Comparison of ENCODE assay signal across 17 mouse cellular contexts in the genomic region with DNA sequence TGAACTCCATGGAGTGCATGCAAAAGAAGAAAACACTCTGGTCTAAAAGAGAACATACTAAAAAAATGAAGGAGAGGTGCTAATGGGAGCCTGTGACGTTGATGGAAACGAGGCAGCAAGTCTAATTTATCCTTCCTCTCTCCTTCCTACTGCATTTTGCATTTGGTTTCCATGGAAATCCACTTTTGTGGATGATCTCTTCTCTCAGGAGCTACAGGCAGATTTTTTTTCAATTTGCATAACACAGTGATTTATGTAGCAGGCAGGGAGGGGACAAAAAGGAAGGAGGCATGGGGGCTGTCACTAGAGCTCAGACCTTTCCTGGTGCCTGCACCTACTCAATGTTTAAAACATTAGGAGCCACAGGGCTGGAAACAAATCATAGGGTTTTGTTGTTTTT.
DNase-seq lines count a peak whose midpoint lies in the region; ATAC-seq and TF ChIP-seq lines count a peak whose summit lies in the region.
"Had no signal": no experiment of that assay in that cellular context is flagged by ENCODE, and none has a peak within 500 bp of the region (broad histone marks: within the 10 kb centered on the region; RNA-seq: fewer than 3 reads in every experiment).

No protein-coding gene starts in this region.

- no peak for DNase-seq in hindbrain, embryonic 10.5 days (ENCODE audit: low spot score)
- DNase-seq in brain, embryonic 14.5 days (ENCODE audit: low read depth) = peak; percentile 86
- DNase-seq in forebrain, postnatal 0 days = peak; percentile 65
- no peak for DNase-seq in retina, embryonic 14.5 days (ENCODE audit: low spot score)
- no peak for DNase-seq in adrenal gland, postnatal 25 days
- DNase-seq: cerebellum, adult 2 months; embryo, embryonic 11 days; gastrocnemius, postnatal 10 days; heart, postnatal 14 days; kidney, postnatal 14 days; liver, embryonic 13.5 days; thymus, adult 2 months had no signal

- TF ChIP-seq CTCF in brain, embryonic 14.5 days (IDR thresholded peaks at IDR 0.05; ENCODE audit: borderline replicate concordance, extremely low read depth, insufficient read depth, insufficient read length) = no peak
- TF ChIP-seq CTCF in forebrain, postnatal 0 days (IDR thresholded peaks at IDR 0.05; ENCODE audit: low read depth) = no peak

- WGBS in hindbrain, embryonic 15.5 days = 33% methylated on average over 2 of the region's 2 CpGs
- 79% methylated on average over 2 of the region's 2 CpGs for WGBS in hindbrain, embryonic 10.5 days
- 17% methylated on average over 2 of the region's 2 CpGs for WGBS in forebrain, postnatal 0 days
- WGBS in midbrain, embryonic 15.5 days = 28% methylated on average over 2 of the region's 2 CpGs

- no peak overlapping the region for H3K27ac ChIP-seq in hindbrain, embryonic 15.5 days (replicated peaks)
- no peak overlapping the region for H3K27ac ChIP-seq in hindbrain, embryonic 10.5 days
- H3K27ac ChIP-seq in forebrain, postnatal 0 days (ENCODE audit: low read depth, low read length) = peak overlapping the region; percentile 62
- H3K27ac ChIP-seq in midbrain, embryonic 15.5 days = peak overlapping the region; percentile 68
- H3K27ac ChIP-seq: liver, embryonic 13.5 days; neural tube, embryonic 15.5 days had no signal

- H3K4me2 ChIP-seq in hindbrain, embryonic 15.5 days = no peak overlapping the region
- no peak overlapping the region for H3K4me2 ChIP-seq in forebrain, postnatal 0 days (ENCODE audit: low read depth)
- no peak overlapping the region for H3K4me2 ChIP-seq in midbrain, embryonic 15.5 days
- H3K4me2 ChIP-seq: liver, embryonic 13.5 days; neural tube, embryonic 15.5 days had no signal

- H3K36me3 ChIP-seq in hindbrain, embryonic 15.5 days = no peaks in the 10 kb centered on the region
- H3K36me3 ChIP-seq in hindbrain, embryonic 10.5 days = no peaks in the 10 kb centered on the region
- H3K36me3 ChIP-seq in forebrain, postnatal 0 days (ENCODE audit: insufficient read depth) = no peaks in the 10 kb centered on the region
- H3K36me3 ChIP-seq in midbrain, embryonic 15.5 days (replicated peaks) = no peaks in the 10 kb centered on the region
- H3K36me3 ChIP-seq: liver, embryonic 13.5 days; neural tube, embryonic 15.5 days had no signal

- H3K9ac ChIP-seq in hindbrain, embryonic 15.5 days = no peak overlapping the region
- H3K9ac ChIP-seq in forebrain, postnatal 0 days = no peak overlapping the region
- H3K9ac ChIP-seq in midbrain, embryonic 15.5 days = no peak overlapping the region
- H3K9ac ChIP-seq: liver, embryonic 13.5 days; neural tube, embryonic 15.5 days had no signal

- peak; percentile 63 for ATAC-seq in hindbrain, embryonic 15.5 days (ENCODE audit: low FRiP score, low read depth)
- peak; percentile 93 for ATAC-seq in forebrain, postnatal 0 days
- peak; percentile 94 for ATAC-seq in midbrain, embryonic 15.5 days (replicated peaks)
- ATAC-seq: intestine, embryonic 16.5 days; lung, postnatal 0 days had no signal

- H3K9me3 ChIP-seq in hindbrain, embryonic 15.5 days = no peaks in the 10 kb centered on the region
- no peaks in the 10 kb centered on the region for H3K9me3 ChIP-seq in hindbrain, embryonic 10.5 days
- H3K9me3 ChIP-seq in forebrain, postnatal 0 days (ENCODE audit: low read length) = no peaks in the 10 kb centered on the region
- no peaks in the 10 kb centered on the region for H3K9me3 ChIP-seq in midbrain, embryonic 15.5 days
- H3K9me3 ChIP-seq: liver, embryonic 13.5 days; neural tube, embryonic 15.5 days had no signal

- no peaks in the 10 kb centered on the region for H3K27me3 ChIP-seq in hindbrain, embryonic 15.5 days
- H3K27me3 ChIP-seq in hindbrain, embryonic 10.5 days (ENCODE audit: insufficient read depth, poor library complexity, severe bottlenecking) = no peaks in the 10 kb centered on the region
- no peaks in the 10 kb centered on the region for H3K27me3 ChIP-seq in forebrain, postnatal 0 days (ENCODE audit: insufficient read depth, low read length)
- H3K27me3 ChIP-seq in midbrain, embryonic 15.5 days (replicated peaks) = no peaks in the 10 kb centered on the region
- H3K27me3 ChIP-seq: liver, embryonic 13.5 days; neural tube, embryonic 15.5 days had no signal

- TF ChIP-seq POLR2A in brain, embryonic 14.5 days (IDR thresholded peaks at IDR 0.05; ENCODE audit: borderline replicate concordance, extremely low read depth, insufficient read depth, insufficient read length, poor library complexity, severe bottlenecking) = no peak

- H3K4me3 ChIP-seq in hindbrain, embryonic 15.5 days = no peak overlapping the region
- no peak overlapping the region for H3K4me3 ChIP-seq in hindbrain, embryonic 10.5 days
- H3K4me3 ChIP-seq in forebrain, postnatal 0 days (ENCODE audit: low read depth, low read length) = no peak overlapping the region
- H3K4me3 ChIP-seq in midbrain, embryonic 15.5 days = no peak overlapping the region
- H3K4me3 ChIP-seq: liver, embryonic 13.5 days; neural tube, embryonic 15.5 days had no signal

- H3K4me1 ChIP-seq in hindbrain, embryonic 15.5 days (replicated peaks) = no peaks in the 10 kb centered on the region
- peaks cover 3% of the 10 kb centered on the region; the same call in 1 of the 2 replicates for H3K4me1 ChIP-seq in hindbrain, embryonic 10.5 days (replicated peaks)
- H3K4me1 ChIP-seq in forebrain, postnatal 0 days (ENCODE audit: insufficient read depth) = no peaks in the 10 kb centered on the region
- H3K4me1 ChIP-seq in midbrain, embryonic 15.5 days = peaks cover 6% of the 10 kb centered on the region; the same call in 1 of the 2 replicates
- H3K4me1 ChIP-seq: liver, embryonic 13.5 days; neural tube, embryonic 15.5 days had no signal

Comparison
In these comparisons a context has a peak if more than half of its experiments do, and no peak if none do; other contexts are left out.
1. H3K27ac ChIP-seq: peak in forebrain, postnatal 0 days (single experiment) and midbrain, embryonic 15.5 days (single experiment); none in hindbrain, embryonic 15.5 days (single experiment) and hindbrain, embryonic 10.5 days (single experiment).
2. DNase-seq: peak in brain, embryonic 14.5 days (single experiment) and forebrain, postnatal 0 days (single experiment); none in hindbrain, embryonic 10.5 days (single experiment), retina, embryonic 14.5 days (single experiment) and adrenal gland, postnatal 25 days (single experiment).
3. Peak in every context shown above with its lines, with median percentiles within 50 percentile points of each other: ATAC-seq.